Mouse (Mus musculus): ENCODE measurements around the gene Lgmn.

Gene Lgmn

DNA sequence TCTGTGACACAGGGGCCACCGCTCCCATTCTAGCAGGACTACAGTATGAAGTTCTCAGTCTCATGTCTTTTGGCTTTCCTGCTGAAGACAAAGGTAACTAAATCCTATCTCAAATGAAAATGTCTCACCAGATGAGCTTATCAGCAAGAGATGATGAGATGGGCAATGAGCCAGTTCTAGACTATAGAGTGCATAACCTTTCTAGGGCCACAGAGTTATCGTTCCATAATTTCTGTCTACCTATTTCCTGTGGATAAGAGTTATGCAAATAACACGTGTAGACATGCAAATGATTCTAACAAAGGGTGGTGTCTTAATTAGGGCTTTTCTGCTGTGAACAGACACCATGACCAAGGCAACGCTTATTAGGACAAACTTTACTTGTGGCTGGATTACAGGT, 5.5 kb downstream of the Lgmn start:
- in situ Hi-C loops (cut with MboI), result no loop called here

DNA sequence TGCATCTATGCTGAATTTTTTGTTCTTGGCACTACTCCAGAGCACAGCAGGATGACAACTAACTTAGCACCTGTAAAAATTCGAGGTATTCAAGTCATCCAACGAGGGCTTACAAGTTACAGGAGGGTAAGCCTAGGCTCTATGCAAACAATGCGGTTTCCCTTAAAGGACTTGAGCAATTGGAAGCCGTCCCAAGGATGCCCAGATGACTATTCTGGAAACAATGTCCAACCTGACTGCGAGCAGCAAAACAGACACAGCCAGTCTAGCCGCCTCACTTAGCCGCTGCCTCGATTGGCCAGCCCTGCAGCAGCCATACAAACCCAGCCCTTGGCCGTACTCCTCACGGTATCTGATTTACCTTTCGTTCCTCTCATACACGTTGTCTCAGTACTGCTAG, 7.4 kb downstream of the Lgmn start:
- in situ Hi-C loops (cut with MboI), result no loop called here

DNA sequence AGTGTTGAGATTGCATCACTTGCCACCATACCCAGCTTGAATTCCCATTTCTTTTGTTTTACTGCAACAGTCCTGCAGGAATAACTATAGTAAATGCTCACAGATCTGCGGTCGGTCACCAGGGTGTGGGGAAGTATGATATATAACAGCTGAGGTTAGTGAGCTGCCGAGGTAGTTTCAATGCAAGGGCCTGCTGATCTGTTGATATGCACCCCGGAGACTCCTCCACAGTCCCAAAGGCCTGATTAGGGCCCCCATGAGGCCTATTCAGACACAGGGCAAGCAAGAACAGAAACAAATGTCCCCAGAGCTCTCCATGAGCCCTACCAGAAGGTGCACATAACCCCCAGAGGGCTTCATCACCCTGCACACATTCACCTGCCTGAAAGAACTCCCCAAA, 9.4 kb downstream of the Lgmn start:
- in situ Hi-C loops (cut with MboI), result no loop called here

DNA sequence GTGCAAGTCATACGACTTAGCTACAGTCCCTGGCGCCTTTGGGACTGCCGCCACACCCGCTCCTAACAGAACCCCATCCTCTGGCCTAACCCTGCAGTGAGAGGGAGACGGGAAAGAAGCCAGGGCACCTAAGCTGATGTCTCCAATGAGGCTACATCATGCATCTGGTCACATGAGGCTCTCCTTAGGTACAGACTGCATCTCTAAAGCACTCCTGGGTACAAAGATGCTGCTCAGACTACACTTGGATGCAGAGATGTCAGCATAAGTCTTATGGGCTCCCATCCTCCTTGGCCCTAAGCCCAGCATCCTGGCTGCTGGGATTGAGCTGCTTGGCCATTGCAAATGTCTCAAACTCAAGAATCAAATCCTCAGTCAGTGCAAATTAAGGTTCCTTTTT, 10.0 kb downstream of the Lgmn start:
- in situ Hi-C loops (cut with MboI), result no loop called here

DNA sequence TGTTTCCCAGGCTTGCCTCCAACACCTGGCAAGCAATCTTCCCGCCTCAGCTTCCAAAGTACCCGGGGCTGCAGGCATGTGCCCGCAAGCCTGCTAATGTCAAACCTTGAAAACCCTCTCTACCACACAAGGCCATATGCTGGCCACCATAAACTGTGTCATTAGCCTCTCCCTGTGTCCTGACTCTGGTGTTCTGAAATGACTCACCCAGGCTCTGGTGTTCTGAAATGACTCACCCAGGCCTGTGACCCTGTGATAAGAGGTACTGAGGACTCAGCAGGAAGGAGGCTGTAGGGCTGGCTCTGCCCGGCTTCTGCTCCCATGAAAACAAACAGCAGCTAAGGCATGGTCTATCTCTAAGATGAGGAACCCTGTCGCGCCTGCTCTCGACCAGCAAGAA, 13.3 kb downstream of the Lgmn start:
- in situ Hi-C loops (cut with MboI), result no loop called here

DNA sequence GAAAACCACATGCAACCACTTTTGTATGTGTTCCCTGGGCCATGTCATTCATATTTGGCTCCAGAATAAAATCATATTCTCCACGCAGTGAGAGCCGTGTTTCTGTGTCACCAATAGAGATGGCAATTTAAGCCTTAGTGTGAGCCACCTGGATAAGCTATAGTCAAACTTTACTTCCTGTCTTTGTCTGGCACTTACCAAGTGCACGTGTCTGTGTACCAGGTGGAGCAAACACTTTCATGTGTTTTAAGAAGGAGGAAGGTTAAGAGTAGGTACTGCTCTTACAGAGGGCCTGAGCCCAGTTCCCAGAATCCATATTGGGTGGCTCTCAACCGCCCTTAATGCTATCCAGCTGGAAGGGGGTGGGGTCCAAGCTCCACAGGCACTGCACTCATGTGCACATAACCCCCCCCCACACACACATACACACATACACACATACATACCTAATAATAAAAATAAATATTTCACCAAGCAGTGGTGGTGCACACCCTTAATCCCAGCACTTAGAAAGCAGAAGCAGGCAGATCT, 14.5 kb downstream of the Lgmn start:
- in situ Hi-C loops (cut with MboI), result no loop called here

DNA sequence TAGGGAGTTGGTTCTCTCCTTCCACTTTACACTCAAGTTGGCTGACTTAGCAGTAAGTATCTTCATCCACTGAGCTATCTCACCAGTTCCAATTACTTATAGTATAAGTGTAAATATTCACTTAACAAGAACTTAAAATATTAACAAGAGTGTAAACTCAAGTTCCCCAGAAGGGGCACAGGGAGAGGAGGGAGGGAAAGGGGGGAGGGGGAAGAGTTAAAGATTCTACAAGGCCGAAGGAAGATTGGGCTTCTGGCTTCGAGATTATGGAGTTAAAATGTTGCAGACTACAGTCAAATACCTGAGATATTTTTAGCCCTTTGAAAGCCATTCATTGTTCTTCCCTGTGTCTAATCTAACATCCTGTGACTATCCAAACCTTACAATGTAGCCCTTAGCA, 15.2 kb downstream of the Lgmn start:
- in situ Hi-C loops (cut with MboI), result no loop called here

DNA sequence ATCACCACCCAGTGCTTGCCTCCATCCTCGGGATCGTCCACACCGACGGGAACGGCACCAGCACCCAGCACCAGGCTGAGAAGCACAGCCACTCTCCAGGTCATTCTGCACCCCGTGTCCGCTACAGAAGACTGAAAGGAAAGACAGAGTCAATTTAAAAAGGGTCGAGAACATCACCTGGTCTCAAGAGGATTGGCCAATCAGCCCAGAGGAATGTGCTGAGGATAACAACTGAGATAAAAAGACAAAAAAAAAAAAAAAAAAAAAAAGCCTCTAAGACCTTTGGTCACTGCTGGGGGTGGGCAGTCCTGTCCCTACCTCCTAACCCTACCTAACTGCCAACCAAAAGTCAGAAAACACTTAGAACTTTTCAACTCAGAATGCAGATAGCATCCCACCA, 16.0 kb downstream of the Lgmn start:
- in situ Hi-C loops (cut with MboI), result no loop called here

DNA sequence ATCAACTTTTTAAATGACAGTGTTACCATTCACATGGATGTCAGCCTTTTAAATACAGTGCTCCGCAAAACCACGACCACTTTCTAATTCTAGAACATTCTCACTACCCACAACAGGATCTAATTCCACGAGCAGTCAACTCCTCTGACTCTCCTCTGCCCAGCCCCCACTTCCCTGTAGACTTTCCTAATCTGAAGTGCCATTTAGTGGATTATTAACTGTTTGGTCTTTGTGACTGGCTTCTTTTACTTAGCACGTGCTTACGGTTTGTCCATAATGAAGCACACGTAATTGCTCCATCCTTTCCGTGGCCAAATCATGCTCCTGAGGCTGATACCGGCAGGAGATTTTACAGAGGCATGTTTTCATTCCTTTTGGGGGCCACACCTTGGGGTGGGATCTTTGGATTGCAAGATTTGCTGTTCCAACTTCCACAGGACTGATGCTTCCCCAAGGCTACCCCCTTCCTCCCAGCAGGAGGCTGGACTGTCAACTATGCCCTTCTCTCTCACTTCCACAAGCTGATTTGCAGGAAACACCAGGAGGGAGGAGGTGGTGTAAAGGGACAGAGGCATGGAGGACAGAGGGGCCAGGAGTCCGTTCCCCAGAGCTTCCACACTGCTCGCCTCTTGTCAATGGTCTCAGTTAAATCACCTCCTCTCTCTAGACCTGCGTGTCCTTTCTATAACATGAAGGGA, 16.8 kb downstream of the Lgmn start:
- in situ Hi-C loops (cut with MboI), result no loop called here

DNA sequence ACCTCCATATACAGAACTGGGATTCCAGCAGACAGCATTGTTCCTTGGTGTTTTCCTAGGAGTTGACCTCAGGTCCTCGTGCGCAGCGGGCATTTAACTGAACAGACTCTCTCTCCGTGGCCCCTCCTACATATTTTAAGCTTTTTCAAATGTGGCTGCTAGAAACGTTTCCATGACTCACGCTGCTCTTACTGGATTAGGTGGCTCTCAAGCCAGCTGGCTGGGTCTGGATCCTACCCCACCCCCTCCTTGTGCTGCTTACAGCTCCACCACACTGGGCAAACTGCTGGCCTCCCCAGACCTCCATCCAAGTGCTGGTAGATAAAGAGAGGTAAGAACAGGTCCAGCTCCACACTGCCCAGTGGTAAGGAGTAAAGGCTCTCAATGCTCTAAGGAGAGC, 17.5 kb downstream of the Lgmn start:
- in situ Hi-C loops (cut with MboI), result no loop called here

DNA sequence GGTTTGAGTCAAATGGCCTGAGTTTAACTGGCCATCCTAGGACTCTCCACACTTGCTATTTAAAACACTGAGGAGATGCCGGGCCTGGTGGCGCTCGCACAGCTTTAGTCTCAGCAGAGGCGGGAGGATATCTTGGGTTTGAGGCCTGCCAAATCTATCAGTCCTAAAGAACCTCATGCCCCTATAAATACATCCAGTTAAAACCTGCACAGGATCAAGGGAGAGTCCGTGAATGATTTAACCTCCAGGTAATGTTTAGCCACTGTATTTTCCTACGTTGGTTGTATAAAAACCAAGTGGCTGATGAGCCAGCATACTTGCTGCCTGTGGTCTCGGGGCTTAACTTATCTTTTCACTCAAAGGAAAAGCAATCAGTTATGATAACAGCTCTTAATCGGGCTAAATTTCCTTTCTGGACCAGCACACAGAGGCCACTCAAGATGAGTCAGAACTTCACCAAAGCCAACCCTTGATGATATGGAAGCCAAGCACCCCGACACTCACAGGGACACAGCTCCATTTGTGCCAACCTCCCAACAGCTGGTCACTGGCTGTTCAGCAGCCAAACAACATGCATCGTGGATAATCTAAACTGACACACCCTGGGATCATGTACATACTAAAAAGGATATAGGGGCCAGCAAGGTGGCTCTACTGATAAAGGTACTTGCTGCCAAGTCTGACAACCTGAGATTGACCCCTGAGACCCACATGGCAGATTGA, 19.3 kb downstream of the Lgmn start:
- in situ Hi-C loops (cut with MboI), result no loop called here

DNA sequence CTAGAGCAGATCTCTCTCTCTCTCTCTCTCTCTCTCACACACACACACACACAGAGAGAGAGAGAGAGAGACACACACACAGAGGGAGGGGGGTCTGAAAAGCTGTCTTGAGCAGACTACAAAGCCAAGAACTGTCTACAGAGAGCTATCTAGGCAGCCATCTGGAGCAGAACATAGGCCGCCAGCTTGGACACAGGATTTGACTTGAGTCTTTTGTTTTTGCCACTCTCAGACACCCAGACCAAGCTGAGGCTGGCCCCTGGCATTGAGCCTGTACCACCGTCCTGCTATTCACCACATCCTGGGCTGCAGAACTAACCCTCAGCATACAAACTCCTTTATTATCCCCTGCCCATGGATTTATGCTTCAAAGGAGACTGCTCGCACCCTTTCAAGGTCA, 20.1 kb downstream of the Lgmn start:
- in situ Hi-C loops (cut with MboI), result no loop called here

DNA sequence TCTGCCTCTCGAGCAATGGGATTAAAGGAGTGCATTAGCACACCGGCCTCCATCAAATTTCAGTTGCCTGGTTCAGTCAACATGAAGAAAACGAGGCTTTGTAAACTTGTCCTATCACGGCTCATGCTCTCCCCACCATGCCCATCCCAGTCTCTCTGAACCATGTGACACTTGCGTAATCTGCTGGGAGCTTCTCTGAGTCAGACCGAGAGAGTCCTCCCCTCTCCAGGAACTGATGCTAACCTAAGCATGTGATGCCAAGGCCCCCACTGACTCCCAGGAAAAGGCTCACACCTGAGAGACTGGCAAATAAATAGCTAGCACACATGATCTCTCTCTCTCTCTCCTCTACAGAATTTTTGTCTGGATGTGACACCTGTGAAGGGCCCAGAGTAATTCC, 21.9 kb downstream of the Lgmn start:
- in situ Hi-C loops (cut with MboI), result no loop called here

DNA sequence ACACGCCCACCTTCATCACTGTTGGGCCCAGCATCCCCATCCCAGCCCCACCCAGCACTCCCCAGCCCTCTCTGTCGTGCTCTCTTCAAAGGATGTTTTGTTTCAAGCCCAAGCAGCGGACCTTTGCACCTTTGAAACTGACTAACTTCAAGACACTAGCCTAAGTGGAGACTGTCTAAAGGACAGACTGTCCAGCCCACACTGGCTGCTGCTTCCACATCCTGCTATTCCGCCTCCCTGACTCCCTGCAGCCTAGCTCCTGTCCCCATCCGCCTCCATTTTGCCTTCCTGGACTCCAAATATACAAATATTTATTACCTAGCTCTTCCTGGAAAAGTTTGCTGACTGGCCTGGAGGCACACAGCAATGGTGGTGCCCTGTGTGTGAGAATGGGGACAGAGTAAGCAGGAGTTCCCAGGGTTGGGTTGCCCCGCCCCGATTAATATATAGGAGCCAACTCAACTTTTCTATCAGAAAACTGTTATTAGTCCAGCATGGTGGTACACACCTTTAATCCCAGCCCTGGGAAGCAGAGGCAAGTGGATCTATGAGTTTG, 22.6 kb downstream of the Lgmn start:
- in situ Hi-C loops (cut with MboI), result no loop called here

DNA sequence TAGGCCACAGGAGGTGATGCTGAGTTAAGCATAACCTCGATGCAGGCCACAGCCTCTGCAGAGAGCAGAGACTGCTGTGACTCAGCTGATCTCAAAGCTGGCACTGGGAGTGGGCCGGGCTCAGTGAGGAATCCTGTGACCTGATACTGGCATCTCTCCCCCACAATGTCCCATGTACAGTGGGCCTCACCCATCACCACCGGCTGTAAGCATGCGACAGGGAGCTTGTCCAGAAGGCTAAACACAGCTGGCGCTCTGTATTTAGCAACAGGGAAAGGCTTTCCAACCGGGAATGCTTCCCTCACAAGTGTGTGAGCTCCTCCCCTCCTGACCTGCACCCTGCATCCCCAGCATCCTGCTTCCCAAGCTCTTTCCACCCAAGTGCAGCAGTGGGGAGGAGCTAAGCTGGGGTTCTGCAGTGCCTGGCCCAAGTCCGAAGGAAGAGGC, 23.2 kb downstream of the Lgmn start:
- in situ Hi-C loops (cut with MboI), result no loop called here

DNA sequence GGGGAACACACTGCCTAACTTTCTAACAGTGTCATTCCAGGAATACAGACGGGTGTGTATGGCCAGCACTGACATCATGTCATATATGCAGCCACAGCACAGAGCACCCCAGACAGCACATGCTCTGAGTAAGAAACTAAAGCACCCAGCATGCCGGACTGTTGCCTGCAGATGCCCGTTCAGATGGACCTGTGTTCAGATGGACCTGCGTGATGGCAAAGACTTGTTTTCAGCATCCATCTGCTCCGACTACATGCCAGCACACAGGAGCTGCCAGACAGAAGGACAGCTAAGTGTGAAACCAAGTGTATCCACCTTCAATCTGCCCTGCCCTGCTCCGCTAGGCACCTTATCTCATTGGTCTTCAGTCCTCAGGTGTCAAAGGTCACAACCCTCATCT, 24.9 kb downstream of the Lgmn start:
- in situ Hi-C loops (cut with MboI), result no loop called here

DNA sequence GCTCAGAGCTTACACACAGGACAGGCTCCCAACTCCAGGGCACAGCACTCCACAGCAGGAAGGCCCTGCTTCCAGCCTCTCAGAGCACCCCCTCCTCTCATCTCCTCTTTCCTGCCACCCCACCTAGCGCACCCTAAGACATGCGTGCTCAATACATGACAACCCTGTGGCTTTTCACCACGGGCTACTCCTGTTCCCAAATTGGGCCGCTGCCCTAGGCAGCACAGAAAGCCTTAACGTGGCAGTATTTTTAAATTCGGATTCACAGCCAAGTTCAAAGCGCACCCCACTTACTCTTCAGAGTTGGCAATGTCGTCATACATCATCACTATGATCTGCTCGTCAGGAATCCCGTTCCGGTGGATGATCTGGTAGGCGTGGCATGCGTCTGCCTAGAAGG, 26.4 kb downstream of the Lgmn start:
- in situ Hi-C loops (cut with MboI), result no loop called here

DNA sequence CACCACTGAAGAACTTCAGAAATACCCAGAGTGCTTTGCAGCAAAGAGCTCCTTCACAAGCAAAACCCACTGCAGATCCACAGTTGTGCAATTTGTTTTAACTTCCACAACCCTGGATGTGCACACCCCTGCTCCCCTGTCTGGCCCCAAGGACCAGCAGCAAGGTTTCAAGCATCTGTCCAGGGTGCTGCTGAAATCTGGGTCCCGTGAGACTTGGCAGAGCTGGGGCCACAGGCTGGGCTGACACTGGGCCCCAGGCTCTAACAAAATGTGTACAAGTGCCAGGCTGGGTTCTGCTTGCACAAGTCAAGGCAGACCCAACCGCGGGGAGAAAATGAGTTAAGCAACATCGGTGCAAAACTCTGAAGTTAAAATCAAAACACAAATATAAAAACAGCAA, 41.0 kb downstream of the Lgmn start:
- in situ Hi-C loops (cut with MboI), result loop anchor here (5.0 kb wide), 1 partner anchor 54 kb away; no protein-coding TSS in a partner anchor

DNA sequence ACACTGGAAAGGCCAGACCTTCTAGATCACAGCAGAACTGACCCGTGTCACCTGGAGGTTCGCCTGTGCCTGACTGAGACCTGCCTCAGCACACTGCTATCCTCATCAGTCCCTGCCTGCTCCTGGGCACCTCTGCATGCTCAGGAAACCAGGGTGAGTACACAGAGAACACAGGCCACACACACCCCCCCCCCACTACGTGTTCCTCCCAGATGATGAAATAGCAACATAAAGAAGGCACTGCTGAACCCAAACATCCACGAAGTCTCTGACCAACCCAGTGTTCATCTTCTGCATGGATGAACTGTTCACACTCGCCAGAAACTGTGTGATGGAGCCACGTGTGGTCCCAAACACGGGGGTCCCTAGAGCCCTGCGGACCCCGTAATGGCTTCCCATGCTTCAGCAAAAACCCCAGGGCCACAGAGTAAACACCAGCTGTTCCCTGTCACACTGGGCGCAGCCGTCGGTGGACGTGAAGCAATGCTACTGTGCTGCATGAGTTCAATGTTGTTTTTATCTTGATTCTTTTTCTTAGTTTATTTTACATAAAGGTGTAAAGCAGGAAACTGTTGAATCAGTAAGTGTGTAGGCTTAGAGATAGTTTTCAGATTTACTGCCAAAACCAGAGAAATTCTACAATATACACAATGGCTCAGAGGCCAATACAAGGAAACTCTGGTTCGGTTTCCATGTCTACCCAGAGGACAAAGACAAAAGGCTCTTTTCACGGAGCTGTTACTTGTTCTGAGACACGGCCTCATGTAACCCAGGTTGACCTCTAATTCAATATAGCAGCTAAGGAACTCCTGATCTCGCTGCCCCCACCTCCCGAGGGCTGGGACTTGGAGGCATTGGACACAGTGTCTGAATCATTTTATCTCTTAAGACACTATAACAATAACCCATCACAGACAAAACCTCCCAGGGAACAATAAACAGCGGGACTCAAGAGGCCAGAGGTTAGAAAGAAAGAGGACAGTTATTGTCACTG, 43.3 kb downstream of the Lgmn start:
- in situ Hi-C loops (cut with MboI), result loop anchor here (5.0 kb wide), 1 partner anchor 56 kb away; no protein-coding TSS in a partner anchor

DNA sequence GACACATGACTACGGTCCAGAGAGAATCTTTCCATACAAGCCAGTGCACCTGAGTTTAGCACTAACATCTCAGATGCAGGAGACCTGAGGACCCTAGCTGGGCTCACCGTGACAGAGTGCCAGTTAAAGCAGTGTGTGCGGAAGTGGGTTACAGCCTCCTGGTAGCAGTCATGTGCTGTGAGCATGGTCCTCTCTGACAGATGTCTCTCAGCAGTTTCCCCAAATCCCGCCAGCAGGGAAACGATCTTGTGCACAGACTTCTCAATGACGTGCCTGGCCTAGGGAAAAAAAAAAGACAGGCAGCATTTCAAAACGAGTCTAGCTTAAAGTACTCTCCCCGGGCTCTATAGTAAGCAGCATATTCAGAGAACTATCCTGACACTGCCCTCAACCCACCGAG, 44.1 kb downstream of the Lgmn start:
- in situ Hi-C loops (cut with MboI), result loop anchor here (5.0 kb wide), 1 partner anchor 57 kb away; no protein-coding TSS in a partner anchor

DNA sequence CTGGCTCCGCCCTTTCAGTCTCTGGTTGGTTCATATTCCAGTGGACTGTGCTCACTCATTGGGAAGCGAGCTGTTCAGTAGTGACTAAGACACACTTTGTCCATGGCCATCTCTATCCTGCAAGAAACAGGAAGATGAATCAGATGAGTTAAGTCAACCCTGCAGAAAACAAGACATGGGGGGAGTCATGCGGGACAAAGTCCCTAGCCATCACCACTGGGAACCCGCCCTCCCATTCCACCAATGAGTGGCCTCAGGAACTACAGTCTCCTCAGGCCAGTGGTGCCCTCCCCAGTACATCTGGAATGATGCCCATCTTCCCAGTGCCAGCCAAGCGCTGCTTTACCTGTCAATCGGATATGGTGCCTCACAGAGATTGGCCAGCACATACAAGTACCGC, 45.1 kb downstream of the Lgmn start:
- in situ Hi-C loops (cut with MboI), result no loop called here

DNA sequence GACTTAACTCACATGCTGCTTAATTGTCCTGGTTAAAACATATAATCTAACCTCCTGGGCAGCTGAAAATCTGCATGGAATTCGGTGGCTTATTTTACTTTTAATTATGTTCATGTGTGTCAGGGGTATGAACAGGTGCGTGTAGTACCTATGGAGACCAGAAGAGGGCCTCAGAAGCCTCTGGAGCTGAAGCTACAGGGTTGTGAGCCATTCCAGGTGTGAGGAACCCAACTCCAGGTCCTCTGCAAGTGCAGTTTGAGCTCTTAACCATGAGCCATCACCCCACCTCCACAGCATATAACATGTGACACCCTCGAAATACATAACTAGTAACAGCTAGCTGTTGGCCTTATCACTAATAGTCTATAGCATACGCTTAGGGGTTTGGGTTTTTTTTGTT, 47.6 kb downstream of the Lgmn start:
- in situ Hi-C loops (cut with MboI), result no loop called here

All from mature B cell (primary cell).